Comparison of ENCODE assay signal across 8 mouse cellular contexts in genomic region chr15:99392486-99393385, GRCm38 (mm10). TPM values are rescaled to one million over a fixed set of nuclear protein-coding genes. Genes with fewer than 3 reads are reported as not detected.
DNase-seq lines count a peak whose midpoint lies in the region; ATAC-seq lines count a peak whose summit lies in the region.

Gene Tmbim6 (plus strand): TSS chr15:99392882.

- H3K36me3 ChIP-seq in hindbrain, embryonic 11.5 days (ENCODE audit: control insufficient read depth, insufficient read depth, low read length) = no peaks in the 10 kb centered on the region

- peaks cover 8% of the 10 kb centered on the region for H3K4me1 ChIP-seq in hindbrain, embryonic 11.5 days (replicated peaks; ENCODE audit: control insufficient read depth, insufficient read depth, low read length)

- H3K27ac ChIP-seq in hindbrain, embryonic 11.5 days (ENCODE audit: low read depth, low read length) = peak within 1 kb of the TSS; percentile 76

- H3K4me3 ChIP-seq in hindbrain, embryonic 11.5 days (ENCODE audit: low read depth, low read length) = peak within 1 kb of the TSS; percentile 82

- peak within 1 kb of the TSS; percentile 71 for H3K9ac ChIP-seq in hindbrain, embryonic 11.5 days (ENCODE audit: low read depth, low read length)

- no peaks in the 10 kb centered on the region for H3K9me3 ChIP-seq in hindbrain, embryonic 11.5 days (ENCODE audit: control insufficient read depth, low read length)

- peak; percentile 99 for DNase-seq in Muller cell, postnatal 12 days (ENCODE audit: inconsistent ontology term)
- DNase-seq in cerebellum, adult 9-11 months = peak; percentile 100
- DNase-seq in frontal cortex, adult 2 months (ENCODE audit: extremely low spot score in 1 of 2, low spot score in 1 of 2) = peak; percentile 100
- DNase-seq in hindbrain, embryonic 11.5 days (ENCODE audit: low spot score) = peak; percentile 98
- DNase-seq in layer of hippocampus, postnatal 10 days (ENCODE audit: low spot score in 2 of 2) = peak; percentile 98 to 99
- peak; percentile 100 for DNase-seq in lung, postnatal 10 days
- peak; percentile 98 for DNase-seq in ovary, postnatal 36 days (ENCODE audit: low spot score)
- peak; percentile 99 for DNase-seq in thymus, postnatal 25 days

- under 1% methylated on average over 50 of the region's 51 CpGs for WGBS in hindbrain, embryonic 11.5 days

- H3K4me2 ChIP-seq in hindbrain, embryonic 11.5 days (replicated peaks; ENCODE audit: low read depth, low read length) = peak within 1 kb of the TSS; percentile 95

- no peaks in the 10 kb centered on the region for H3K27me3 ChIP-seq in hindbrain, embryonic 11.5 days (ENCODE audit: control insufficient read depth, insufficient read depth, low read length)

- peak; percentile 100 for ATAC-seq in hindbrain, embryonic 11.5 days (ENCODE audit: low FRiP score)

RNA-seq across cellular contexts. Expression of gene Tmbim6, which starts in this region (rescaled TPM):
- polyA plus RNA-seq in frontal cortex, adult 2 months (2012; rRNA removed) = 365 and 368 TPM in 2 replicates
- polyA plus RNA-seq in hindbrain, embryonic 11.5 days (2014; fragmentation: Nextera tagmentation; extraction: Ambion mirVana) = 212 and 224 TPM in 2 replicates
- total RNA-seq in layer of hippocampus, postnatal 10 days (2021) = 100 to 1,000 TPM; 356 to 357 TPM

Comparison
In these comparisons a context has a peak if more than half of its experiments do, and no peak if none do; other contexts are left out.
1. Peak in every context shown above with its lines: DNase-seq, ATAC-seq, H3K4me3 ChIP-seq and H3K27ac ChIP-seq.